Mouse (Mus musculus): ENCODE results near the gene Ndufaf4.
"Not testable (repeated sequence)": the region's sequence is repeated elsewhere in the genome, so short reads cannot be mapped to it uniquely, and the experiment has no call there.

The Ndufaf4 gene

DNA sequence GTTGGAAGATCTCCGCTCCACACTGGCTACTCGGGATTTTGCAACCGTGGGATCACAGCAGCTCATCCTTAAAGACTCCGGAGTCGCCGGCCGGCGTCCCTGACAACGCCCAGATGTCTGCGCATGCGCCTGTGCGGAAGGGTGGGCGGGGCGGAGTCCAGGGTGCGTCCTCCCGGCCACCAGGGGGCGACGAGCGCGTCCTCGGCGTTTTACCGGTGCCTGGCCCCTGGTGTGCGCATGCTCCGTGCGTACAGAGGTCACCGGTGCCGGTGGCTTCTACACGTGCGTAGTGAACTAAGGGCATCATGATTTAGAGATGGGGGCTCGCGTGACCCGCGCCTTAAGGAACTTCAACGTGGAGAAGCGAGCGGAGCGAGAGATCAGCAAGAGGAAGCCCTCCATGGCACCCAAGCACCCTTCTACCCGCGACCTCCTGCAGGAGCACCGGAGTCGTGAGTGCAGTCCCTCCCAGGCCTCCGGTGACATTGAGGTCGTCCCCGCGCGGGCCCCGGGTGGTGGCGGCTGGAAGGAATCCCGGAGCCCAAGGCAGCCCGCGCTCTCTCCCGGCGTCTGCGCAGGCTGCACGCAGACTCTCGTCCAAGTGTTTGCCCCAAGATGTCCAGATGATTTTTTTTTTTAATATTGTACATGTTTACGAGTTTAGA, at the start of gene Ndufaf4:
TSS of gene Ndufaf4 (plus strand) at position 233 of the 665 bp plus-strand sequence.
- peak; percentile 97 to 99 for DNase-seq (ENCODE audit: low spot score in 2 of 2)

DNA sequence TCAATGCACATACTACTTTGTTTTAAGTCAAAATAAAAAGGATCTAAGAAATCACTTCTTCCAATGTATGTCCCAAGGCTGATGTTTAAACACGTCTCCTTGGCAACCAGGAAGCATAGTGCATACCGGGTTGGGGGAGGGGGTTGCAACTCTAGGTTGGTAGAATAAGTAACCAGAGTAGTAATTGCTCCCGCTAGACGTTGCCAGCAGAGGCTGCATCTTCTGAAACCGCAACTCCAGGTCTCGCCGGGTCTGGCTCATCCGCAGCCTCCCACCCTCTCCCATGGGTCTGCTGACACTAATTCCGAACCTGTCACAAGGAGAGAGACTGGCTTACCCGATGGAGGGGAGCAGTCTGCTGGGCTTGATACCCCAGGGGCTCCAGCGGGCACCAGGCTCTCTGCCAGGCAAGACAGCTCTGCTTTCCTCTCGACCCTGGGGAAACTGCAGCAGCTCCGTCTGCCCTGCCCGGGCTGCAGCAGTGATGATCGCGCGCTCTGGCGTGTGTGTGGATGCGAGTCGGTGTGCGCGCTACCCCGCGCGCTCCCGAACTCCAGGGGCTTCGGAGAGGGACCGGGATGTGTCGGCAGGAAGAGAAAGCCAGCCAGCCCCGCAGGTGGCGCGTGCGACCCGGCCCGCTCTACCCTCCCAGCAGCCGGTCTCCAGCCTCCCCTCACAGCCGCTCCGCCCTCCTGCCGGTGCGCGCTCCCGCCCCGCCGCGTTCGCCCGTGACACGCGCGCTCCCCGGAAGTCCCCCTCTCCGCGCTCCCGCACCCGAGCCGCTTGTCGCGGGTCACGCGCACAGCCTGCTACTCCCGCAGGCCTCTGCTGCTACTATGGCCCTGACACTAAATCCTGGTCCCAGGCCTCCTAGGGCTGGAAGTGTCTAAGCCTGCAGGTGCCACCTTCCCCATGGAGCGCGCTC, 47.2 kb upstream of the Ndufaf4 start, which contains the start of gene Klhl32:
TSS of gene Klhl32 (minus strand) at position 724 of the 925 bp plus-strand sequence.
- DNase-seq (ENCODE audit: low spot score in 2 of 2) = peak; percentile 89 to 90

DNA sequence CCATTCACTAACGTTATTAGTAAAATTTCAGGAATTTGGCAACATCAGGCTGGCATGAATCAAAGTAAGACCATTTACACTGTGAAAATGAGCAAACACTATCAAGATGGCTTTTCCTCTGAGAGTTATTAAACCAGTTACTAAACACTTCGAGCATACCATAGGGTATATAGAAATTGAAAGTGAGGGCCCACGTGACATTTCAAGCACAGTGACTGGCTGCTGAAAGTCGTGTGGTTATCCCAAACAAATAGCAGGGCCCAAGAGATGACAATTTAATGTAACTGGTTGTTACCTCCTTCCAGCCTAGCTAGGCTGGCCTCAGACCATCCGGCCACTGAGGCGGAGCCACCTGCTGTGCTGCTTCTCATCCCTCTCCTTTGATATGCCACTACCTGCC, 32.2 kb upstream of the Ndufaf4 start:
- DNase-seq (ENCODE audit: low spot score in 2 of 2) = no peak

DNA sequence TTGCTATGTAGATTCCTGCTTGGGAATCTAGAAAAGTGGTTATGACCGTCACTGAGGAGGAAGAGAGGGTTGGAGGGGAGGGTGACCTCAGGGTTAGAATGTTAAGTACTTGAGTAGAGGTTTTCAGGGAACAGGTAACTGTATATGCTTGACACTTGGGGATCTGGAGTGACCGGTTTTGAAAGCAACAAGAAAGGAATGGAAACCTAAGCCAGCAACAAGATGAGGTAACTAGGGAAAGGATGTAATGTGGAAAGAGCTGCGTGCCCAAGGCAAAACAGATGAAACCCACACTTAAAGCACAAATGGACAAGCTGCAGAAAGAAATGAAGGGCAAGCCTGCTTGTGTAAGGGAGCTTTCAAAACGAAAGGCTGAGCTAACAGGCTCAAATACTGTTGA, 28.7 kb upstream of the Ndufaf4 start:
- no peak for DNase-seq (ENCODE audit: low spot score in 2 of 2)

DNA sequence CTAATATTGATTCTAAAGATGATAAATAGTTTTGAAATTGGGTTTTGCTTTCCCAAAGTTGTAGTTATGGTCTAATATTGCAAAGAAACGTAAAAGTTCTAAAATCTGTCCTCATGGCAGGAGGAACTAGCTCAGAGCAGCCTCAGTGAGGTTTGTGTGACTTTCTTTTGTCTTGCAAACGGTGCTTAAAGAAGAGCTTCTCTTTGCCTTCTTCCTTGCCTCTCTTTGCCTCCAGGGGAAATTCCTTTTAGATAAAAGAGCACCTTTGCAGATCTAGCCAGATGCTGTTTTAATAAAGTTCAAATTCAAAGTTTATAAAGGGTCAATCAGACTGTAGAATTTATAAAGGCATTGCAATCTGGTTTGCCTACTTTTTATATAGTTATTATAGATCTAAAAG, 8.5 kb upstream of the Ndufaf4 start:
- not testable (repeated sequence) for DNase-seq (ENCODE audit: low spot score in 2 of 2)

DNA sequence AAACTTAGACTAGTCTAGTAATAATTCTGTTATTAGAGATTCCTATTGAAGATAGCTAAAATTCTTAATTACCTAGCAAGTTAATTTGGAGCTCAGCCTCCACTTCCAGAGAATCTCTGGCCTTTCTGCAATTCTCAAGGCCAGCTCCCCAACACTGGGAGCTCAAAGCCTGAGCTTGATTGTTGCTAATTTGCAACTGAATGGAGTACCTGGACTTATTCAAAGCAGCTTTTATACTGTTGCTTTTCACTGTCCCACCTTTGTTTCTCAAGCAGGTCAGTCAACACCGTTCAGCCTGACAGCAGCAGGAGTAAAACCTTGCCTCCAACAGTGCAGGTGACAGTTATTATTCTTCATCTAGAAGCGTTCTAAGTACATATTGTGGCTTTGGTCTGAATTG, 5.6 kb upstream of the Ndufaf4 start:
- not testable (repeated sequence) for DNase-seq (ENCODE audit: low spot score in 2 of 2)

DNA sequence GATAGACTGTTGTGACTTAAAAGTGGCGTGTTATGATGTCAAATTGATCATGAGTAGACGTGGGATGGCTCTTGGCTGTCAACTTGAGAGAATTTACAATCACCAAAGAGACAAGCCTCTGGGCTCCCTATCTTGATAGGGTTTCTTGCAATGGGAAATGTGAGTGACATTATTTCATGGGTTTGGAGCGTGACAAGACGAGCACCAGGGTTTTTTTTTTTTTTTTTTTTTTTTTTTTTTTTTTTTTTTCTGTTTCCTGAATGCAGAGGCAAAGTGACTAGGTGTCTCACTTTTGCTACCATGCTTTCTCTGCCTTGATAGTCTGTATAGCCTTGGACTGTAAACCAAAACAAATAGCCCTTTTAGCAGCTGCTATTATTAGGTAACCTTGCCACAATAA, 3.3 kb upstream of the Ndufaf4 start:
- no peak for DNase-seq (ENCODE audit: low spot score in 2 of 2)

DNA sequence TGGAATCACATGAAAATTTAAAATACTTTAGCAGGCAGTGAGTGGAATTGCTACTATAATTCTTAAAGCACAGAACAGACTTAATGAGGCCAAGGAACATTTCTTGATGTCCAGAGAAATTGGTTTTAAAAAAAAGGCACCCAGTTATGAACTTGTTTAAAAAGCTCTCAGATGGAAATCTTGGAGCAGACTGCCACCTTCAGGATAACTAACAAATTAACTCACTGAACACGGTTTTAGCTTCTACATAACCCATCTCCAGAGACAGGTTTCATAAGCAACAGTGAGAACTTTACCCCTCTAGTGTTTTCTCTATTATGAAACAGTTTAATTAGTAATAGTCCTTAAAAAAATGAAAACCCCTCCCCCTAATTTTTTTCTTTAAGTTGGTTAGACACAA, 1.1 kb upstream of the Ndufaf4 start:
- peak; percentile 44 to 47 for DNase-seq (ENCODE audit: low spot score in 2 of 2)

DNA sequence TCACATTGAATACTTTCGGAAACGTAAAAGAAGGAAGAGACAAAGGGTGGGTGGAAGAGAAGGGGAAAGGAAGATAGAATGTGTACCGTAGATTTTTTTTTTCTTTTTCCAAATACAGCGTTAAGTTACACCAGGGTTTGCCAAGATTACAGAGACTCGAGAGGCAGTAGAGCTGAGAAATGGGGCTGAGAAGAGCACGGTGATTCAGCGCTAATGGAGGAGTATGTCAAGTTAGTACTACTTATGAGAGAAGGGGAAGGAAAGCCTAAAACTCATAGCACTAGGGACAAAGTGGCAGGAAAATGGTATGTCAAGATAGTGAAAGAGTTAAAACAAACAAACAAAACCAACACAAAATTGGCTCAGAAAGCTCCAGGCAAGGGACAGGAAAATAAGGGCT, 532 bp upstream of the Ndufaf4 start:
- DNase-seq (ENCODE audit: low spot score in 2 of 2) = no peak

DNA sequence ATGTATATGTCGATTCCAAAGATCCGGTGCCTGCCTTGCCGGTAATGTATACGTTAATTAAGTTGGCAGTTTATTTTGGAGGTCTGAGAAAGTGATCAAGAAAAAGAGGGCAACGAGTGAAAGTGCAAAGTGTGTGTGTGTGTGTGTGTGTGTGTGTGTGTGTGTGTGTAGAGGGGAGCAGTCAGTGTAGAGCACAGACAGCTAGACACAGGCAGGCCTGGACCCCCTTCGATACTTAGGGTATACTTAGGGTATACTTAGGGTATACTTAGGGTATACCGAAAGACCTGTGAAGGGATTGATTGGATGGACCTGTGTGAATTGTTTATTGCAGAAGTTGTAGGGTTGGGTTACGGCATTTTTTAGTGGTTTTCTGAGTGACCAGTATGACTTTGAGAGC, 753 bp downstream of the Ndufaf4 start:
- no peak for DNase-seq (ENCODE audit: low spot score in 2 of 2)

DNA sequence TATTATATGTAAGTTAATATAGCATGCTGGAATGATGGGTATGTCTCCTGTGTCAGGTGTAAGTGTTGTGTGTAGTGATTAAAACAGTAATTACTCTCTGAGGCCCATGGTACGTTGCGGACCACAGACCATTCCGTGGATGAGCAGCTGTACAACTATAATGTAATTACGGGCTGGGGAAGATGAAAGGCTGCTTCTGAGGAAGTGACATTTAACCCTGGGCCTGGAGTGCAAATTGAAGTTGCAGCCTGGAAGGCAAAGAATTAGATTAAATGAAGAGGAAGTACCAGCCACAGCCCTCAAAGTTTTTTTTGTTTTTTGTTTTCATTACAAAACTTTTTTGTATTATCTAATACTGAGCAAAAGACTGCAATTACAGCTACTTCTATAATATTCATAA, 1.3 kb downstream of the Ndufaf4 start:
- DNase-seq (ENCODE audit: low spot score in 2 of 2) = no peak

DNA sequence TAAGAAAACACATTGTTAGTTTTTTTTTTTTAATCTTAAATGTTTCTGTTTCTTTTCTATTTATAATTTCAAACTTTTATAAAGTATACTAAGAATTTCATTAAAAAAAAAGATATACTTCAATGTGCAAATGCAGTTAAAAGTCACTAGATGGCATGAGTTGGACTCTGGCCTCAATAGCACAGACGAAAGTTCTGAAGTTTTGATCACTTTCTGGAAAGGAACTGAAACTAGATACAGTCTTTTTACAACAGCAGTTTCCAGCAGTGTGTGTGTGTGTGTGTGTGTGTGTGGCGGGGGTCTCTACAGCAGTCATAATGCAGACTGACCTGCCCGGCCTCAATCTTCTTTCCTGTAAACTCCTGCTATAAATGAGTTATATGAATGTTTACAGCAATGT, 9.9 kb downstream of the Ndufaf4 start:
- DNase-seq (ENCODE audit: low spot score in 2 of 2) = no peak

DNA sequence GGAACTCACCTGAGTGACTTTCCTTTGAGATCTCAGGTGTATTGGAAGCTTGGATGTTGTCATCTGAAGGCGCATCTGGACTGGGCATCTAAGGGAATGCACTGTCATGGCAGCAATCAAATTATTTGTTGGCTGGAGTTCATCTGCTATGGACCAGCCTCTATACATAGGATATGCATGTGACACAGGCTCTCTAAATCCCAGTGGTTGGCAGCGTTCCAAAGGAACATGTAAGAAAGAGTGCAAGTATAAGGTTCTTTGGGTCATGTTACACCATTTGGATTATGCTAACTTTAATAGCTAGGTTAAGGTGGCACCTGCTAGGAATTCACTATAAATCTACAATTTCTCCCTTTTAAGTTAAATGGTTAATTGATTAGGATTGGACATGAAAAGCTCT, 17.7 kb downstream of the Ndufaf4 start:
- DNase-seq (ENCODE audit: low spot score in 2 of 2) = no peak

DNA sequence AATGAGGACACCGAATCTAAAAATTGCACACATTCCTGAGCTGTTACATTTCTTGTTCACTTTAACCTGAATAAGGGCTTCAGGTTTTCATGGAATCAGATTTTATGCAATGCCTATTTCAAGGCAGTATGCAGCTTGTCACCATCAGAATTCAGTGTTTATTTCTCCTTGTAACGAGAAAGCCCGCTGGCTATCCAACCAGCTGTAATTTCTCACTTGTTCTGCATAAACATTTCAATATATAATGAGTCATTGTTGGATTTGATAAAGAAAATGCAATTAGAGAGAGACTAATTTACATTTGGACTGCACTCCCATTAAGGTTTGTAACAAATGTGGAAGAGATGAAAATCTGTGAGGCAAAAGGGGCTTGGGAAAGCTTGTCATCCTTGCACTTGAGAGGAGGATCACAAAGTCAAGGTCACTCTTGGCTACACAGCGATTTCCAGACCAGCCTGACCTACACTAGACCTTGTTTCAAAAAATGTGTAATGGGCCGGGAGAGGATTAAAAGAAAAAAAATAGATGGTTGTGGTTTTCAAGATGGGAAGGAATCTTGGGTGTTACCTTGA, 22.2 kb downstream of the Ndufaf4 start:
- no peak for DNase-seq (ENCODE audit: low spot score in 2 of 2)

DNA sequence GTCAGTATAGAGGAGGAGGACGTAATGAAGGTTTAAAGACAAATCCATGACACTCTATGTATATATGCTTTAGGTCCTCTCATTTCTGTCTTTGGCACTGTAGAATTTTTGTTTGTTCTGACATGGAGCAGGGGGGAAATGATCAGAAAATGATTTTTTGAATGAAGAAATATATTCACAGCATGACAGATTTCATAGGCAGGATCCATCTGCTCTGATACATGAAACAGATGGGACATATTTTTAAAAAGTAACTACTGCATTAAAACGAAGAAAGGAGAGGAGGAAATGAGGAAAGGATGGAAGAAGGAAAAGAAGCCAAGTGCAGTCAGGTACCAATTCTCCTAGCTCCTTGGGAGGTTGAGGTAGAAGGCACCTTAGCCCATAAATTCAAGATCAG, 26.8 kb downstream of the Ndufaf4 start:
- no peak for DNase-seq (ENCODE audit: low spot score in 2 of 2)

DNA sequence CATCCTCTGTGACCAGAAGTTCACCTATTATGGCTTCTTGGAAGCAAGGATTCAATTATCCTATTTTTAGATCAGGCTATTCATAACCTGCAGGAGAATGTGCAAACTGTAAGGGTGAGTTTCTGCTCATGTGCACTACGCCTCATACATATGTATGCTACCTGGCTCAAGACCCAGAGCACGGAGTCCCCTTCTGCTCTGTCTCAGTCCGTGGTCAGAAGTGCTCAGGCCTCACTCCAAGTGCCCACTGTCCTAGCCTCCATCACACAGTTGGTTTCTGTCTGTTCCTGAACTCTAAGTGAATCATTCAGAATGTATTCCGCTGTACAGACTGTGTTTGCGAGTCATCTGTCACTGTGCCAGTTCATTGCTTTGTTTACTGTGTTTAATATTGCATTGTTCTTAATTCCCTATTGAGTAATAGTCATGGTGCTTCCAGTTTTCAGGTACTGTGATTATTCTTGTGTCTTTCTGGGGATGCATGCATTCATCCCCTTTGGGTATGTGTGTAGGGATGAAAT, 30.4 kb downstream of the Ndufaf4 start:
- no peak for DNase-seq (ENCODE audit: low spot score in 2 of 2)

DNA sequence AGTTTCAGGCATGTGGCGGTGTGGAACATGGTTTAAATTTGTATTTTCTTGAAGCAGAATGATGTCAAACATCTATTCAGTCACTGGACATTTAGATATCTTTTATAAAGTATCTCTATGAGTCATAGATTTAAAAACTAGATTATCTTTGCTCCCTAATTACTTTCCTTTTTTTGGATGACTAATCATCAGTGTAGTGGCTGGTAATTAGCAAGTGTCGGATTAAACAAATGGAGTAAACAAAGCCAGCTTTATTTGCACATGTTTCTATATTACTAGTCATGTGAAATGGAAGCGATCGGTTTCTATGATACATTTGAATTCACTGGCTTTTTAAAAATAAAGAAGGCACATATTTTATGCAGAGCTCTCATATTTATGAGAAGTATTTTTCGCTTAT, 31.0 kb downstream of the Ndufaf4 start:
- no peak for DNase-seq (ENCODE audit: low spot score in 2 of 2)

DNA sequence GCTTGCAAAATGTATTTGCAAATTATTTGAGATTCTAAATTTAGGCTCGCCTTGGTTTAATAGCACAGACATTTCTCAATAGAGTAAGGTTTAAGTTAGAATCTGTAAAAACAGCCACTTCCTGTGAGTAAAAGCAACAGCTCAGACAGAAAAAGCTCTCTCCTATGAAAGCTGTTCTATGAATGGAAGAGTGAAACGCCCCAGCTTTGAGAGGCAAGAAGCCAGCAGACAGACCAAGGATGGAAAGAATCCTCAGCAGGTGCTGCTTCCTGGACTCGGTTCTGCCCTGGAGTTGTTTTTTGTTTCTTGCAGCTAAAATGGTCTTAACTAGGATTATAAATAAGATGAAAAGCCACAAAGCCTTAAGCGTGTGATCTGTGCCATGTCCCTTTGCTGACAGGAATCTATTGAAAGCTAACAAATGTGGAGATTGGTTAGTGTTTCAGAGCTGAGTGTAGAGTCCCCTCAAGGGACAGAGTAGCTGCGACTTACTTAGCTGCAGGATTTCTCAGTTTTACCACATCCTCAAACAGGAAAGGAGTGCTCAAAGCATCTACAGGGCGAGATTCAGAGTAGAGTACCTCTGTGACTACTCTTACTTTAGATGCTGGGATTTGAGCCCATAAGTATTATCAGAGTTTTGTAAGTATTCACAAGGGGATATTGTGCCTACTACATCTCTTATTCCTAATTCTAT, 45.0 kb downstream of the Ndufaf4 start:
- DNase-seq (ENCODE audit: low spot score in 2 of 2) = peak; percentile 52 to 53

Measured in right cerebral cortex, postnatal 10 days (tissue).